Mouse (Mus musculus) spleen, embryonic (tissue): Measurements from ENCODE around the gene Fam243.

Experiments
- CTCF ChIA-PET: fragments of 350-600 bp; sonication (Branson Sonifier 250); formaldehyde crosslinking; loops from one replicate; lab custom pipeline; 2022; lab: Charles Lee

The Fam243 gene

DNA sequence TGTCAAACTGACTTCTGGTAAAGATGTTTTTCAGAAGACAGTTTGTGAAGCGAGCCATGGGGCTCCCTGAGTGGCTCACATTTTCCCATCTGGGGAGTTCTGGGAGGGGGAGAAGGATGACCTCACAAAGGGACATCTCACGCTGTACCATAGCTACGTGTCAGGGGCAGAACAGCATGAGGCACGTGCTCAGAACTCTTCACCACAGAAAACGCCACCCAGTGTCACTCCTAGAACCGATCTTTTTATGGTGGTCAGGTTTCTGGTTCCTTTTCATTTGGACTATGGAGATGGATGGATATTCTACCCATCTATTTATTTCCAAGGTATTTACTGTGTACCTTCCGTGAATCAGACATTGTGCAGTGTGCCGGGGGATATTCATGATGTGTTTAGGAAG is at the start of gene Fam243:
Fam243 (minus strand) TSS at position 101 of the 400 bp plus-strand sequence.
- CTCF ChIA-PET, result no interaction called here

DNA sequence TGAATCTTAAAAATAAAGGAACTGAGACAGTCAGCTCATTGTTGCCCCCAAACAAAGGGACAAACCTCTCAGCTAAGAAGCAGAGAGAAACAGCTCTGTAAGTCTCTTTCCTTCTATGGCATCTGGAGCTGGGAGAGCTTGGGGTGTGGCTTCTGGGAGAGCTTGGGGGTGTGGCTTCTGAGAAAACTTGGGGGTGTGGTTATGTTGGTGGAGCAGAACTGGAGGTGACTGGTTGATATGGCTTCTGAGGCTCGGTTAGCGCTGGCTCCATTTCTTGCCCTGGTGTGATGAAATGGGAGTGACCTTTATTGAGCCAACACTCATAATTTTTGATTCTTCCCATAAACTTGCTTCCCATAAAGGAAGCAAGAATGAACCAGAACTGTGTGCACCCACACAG is 48.0 kb upstream of the Fam243 start:
- CTCF ChIA-PET, result interaction anchor here (0.8 kb wide), 1 partner anchor 11 kb away, joined by 12 read pairs; no protein-coding TSS in a partner anchor

DNA sequence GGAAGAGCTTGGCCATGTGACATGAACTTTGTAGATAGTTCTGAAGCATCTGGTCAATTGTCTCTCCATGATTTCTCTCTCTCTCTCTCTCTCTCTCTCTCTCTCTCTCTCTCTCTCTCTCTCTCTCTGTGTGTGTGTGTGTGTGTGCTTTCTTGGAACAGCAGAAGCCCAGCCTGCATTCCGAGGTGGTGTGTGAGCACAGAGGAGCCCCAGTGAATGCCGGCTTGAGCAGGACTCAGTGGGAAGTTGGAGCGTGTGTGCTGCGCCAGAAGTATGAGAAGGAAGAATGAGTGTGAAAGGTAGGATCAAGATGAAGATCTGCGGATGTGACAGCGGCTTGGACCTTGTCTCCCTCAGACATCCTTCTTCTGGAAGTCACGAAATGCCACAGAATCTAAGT is 44.2 kb upstream of the Fam243 start:
- CTCF ChIA-PET, result no interaction called here

DNA sequence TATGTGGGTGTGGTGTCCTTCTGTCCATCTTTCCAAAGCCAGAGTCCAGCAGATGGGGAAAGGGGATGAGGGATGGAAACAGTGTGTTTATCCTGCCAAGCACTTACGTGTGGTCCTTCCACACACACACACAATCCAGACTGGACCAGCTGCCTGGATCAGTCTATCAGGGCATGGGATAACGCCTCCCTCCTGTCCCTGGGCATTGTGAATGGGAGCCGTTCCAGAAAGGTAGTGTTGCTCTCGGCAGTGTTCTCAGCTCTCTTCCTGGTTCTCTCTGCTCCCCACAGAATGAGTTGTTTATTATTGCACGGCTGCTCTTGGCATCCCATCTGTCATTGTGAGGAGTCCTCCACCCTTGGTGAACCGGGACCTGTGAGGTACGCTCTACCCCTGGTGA is 39.5 kb upstream of the Fam243 start:
- CTCF ChIA-PET, result no interaction called here

DNA sequence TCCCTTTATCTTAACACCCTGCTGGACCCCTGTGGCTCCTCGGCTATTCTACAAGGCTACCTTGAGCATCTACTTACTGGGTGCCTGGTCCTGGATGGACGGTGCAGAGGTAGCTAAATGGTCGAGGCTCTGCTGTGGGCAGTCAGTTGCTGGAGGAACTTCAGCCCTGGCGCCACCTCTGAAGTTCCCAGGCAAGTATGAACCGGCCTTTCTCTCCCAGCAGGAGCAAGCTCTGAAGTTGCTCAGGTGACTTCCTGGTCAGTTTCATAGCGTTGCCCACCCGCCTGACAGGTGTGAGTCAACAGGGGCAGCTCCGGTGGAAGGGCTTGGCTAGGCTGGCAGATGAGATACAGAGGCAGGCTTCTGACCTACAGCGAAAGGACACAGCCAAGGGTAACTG is 38.0 kb upstream of the Fam243 start, which contains the start of gene Kcne1:
Kcne1 (minus strand) TSS at position 240 of the 400 bp plus-strand sequence.
- CTCF ChIA-PET, result no interaction called here

DNA sequence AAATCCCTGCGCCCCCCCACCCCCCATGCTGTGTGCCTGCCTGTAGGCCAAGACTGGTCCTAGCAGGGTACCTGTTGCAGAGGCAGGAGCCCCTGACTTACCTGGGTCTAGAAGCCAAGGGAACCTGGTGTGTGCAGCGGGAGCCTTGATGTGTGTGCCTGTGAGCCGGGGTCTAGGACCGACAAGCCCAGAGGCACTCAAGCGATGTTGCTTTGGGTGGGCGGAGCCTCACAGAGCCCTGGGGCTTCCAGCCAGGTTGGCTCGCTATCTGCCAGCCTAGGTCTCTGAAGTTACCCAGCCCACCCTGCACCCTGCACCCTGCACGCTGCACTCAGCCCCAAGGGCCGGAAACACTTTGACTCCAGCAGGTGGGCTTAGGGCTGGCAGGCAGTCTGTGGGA is 37.5 kb upstream of the Fam243 start:
- CTCF ChIA-PET, result no interaction called here

DNA sequence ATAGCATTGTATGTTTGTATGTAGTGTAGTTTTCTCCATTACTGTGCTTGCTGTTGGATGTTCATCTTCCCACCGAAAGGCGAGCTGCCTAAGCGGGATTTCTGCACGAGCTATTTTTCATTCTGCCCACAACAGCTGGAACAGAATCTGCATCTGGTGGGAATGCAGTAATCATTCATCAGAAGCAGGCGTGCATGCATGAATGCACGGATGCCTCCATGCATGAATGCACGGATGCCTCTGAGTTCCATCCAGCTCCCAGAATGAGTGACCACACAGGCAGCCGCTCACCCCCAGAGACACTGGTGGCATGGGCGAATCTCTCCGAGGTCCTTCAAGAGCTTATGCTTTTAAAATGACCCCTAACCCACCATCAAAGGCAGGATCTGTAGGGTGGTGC is 36.3 kb upstream of the Fam243 start:
- CTCF ChIA-PET, result no interaction called here

DNA sequence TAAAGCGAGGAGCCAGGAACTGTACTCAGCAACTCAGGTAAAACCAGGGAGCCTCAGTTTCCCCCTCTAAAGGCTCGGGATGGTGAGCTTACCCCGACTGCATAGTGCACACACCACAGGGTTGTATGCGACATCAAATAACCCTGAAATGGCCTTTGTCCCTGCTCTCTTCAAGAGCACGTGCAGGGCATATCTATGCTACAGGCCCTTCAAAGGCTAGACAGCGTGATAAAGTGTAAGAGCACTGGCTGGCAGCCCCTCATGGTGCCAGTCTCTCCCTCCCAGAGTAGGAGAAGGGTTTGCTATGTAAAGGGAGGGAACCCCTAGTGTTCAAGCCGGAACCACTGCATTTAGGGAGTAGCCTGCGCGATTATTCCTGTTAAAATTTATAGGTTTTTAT is 35.8 kb upstream of the Fam243 start:
- CTCF ChIA-PET, result no interaction called here

DNA sequence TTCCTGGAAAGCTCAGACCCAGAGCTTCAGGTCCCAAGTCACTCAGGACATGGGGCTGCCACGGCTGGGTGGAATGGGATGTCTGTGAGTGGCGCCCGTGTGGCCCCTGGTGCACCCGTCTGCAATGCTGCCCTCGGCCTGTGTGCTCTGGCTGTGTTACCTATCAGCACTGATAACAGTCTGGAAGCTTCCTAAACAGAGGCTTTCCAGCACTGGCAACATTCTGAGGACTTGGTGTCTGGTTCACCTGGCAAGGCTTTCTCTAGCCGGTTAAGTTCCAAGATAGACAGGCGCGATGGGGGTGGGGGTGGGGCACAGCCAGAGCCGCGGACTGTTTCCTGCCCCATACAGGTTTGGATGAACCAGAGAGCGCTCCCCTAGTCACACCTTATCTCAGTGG is 34.7 kb upstream of the Fam243 start:
- CTCF ChIA-PET, result no interaction called here

DNA sequence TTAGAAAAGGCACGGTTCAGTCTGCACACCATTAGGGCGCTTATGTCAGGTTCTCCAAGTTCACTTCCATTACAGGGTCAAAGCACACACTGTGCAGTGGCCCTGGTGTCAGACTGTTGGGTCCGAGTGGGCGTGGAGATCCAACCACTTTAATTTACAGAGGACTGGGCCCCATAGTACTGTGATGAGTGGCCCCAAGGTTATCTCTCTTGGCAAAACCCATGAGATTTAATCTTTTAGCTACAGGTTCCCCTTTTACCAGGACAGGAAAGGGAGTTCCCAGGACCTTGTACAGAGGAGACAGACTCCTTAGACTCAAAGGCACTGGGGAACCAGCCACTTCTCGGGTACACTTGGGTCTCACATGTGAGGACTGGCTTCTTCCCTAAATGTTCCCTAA is 34.1 kb upstream of the Fam243 start:
- CTCF ChIA-PET, result no interaction called here

DNA sequence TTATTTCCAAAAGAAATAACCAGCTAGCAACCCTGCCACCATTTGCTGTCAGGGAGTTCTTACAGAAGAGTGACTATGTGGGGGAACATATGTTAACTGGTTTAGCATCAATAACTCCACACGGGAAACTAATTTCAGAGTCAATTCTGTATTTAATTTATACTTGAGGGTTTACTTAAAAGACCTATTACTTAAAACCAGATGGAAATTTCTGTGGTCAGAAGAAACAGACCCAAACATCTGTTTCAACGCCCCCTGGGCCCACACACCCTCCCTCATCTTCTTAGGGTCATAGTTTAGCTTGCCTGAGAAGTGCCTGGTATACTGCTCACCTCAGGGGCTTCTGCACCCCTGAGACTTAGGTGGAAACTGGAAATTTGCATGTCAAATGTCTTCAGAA is 32.7 kb upstream of the Fam243 start:
- CTCF ChIA-PET, result no interaction called here

DNA sequence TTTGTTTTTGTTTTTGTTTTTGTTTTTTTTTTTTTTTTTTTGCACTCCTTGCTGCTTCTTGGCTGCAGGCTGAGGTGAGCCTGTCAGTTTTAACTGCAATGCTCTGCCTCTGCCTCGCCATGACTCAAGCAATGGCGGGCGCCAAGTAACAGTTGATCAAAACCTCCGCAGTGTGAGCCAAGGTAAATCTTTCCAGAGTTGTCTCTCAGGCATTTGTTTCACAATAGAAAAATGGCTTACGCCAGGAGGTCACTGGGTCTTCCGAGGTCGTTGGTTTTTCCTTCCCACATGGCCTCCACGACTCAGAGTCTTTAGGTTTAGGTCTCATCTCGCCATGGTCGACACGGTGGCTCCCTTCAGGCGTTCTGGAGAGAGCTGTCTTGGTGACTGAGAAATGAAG is 32.1 kb upstream of the Fam243 start:
- CTCF ChIA-PET, result no interaction called here

DNA sequence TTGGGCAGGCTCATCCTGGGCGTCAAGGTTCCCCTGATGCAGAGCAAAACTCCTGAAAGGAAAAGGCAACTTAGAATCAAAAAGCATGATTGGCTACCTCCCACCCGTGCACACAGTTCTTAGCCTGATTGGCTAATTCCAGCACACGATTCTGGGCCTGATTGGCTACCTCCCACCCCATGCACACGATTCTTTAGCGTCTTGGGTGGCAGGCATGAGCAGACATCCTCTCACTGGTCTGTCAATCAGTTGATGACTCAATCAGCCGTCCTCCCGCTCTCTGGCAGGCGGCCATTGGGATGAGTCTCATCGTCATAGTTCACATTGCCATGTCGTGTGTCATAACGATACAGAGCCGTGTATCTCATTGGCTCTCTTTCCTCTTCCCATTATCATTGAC is 27.7 kb upstream of the Fam243 start:
- CTCF ChIA-PET, result no interaction called here

DNA sequence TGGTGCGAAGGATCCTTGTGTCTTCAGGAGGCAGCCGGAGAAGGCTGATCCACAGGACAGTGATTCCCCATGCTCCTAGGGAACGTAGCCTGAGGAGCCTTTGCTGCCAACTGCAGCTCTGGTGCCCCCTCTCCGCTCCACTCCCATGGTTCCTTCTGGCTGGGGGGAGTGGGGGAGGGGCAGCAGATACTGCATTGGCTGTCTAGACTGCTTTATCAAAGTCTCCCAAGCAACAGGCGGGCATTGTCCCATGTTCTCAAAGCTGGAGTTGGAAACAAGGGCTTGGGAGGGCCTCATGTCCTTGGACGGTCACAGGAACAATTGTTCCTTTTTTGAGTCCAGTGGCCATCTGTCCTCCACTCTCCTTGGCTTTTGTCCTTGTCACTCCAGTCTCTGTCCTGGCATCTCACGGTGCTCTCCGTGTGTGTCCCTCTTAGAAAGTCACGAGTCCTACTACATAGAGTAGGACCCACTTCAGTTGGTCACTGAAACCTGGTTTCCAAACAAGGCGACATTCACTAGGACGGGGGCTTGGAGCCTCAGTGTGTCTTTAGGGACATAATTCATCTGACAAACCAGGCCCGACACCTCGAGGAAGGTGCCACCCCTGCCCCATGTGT is 25.2 kb upstream of the Fam243 start:
- CTCF ChIA-PET, result no interaction called here

DNA sequence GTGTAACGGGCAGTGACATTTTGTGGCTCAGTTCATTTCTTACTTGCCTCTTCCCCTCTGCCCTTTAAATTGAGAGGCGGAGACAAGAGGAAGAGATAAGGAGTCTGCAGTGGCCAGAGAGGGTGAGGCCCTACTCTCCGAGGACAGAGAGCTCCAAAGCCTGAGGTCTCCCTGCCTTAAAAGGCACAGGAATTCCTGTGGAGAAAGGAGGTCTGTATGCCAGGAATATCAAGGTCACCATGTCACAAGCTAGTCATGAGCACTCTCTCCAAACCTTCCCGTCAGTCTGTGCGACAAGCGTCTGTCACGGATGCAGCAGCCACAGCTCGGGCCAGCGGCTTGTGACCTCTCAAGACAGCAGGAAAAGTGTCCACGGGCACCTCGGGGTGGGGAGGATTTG is 23.9 kb upstream of the Fam243 start:
- CTCF ChIA-PET, result no interaction called here

DNA sequence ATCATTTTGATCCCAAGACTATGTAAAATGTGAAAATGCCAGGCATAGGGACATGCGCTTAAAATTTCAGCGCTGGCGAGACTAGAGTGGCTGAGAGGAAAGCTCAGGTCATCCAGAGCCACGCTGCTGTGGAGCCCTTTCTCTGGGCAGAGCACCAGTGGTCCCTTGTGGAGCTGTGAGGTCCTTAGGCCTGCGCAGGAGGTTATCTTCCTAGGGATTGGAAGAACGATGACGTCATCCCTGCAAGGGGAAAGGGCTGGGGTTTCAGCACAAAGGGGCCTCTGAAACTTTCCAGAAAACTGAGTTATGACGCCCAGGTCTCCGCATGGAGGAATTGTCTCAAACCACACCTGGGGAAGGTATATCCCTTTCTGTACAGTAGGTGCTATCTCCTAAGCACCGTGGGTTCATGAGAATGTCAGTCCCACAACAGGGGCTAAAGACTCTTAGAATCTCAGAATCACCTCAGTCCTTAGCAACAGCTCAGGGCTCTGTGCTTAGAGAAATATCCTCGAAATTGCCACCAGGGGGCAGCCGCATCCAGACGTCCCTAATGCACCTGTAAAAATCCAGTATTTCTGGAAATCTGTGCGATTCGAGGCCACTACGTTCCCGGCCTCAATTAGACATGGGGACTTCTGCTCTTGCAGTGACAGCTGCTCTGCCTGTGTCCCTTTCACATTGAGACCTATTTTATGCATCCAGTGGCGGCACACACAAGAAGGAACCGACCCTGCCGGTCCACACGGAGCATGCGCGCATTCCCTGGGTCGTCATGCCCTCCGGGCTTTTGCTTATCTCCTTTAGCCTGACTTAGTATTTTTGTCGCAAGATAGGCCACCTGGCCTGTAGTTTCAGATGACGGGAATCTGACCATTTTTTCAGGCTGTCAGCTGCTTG is 19.6 kb upstream of the Fam243 start:
- CTCF ChIA-PET, result interaction anchor here (0.6 to 1.0 kb wide), 4 partner anchors 11 to 442 kb away, joined by 3 to 12 read pairs (median 3); no protein-coding TSS in a partner anchor

DNA sequence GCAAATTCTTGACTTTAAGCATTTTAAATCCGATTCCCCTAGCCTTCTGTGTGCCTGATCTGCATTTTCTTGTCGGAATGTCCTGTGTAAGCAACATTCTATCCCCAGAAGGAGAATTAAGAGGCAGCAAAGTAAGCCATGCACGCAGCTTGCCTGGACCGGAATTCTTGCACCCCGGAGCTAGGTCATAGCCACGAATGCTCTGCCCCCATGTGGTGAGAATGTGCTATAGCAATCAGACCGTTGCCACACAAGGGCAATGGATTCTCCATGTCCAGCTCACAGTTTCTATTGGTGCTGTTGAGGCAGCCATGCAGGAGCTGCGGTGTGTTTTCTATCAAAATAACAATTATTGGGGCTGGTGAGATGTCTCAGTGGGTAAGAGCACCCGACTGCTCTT is 15.0 kb upstream of the Fam243 start:
- CTCF ChIA-PET, result interaction anchor here (1.2 kb wide), 1 partner anchor 17 kb away, joined by 4 read pairs; no protein-coding TSS in a partner anchor

DNA sequence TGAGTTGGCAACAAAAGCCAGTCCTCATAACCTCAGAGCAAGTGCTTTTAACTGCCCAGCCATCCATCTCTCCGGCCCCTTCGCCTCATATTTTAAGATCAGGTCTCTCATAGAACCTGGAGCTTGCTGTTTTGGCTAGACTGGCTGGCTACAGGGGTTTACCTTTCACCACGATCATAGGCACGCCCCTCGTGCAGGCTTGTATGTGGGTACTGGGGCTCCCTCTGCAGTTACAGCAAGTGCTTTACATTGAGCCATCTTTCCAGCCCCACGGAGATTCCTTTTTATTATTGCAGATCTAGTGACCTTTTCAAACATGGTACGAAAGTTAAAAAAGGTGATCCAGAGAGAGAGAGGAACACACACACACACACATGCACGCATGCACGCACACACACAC is 13.4 kb upstream of the Fam243 start:
- CTCF ChIA-PET, result no interaction called here

DNA sequence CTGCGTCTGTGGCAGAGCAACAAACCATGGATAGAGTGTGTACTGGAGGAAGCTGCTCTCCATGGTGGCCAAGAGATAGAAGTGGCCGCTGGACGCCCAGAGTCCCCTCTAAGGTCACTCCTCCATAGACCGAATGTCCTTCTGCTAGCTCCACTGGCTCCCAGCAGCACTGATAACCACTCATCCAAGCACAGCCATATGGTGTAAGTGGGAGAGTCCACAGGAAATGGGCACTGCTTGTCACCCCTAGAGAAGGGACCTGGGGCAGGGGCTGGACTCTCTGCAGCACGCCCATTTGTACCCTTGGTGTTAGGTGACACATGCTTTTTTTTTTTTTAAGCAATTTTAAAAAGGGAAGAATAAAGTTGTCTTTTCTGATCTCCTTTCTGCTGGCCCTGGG is 9.7 kb upstream of the Fam243 start:
- CTCF ChIA-PET, result interaction anchor here (0.5 kb wide), 1 partner anchor 45 kb away, joined by 4 read pairs; no protein-coding TSS in a partner anchor

DNA sequence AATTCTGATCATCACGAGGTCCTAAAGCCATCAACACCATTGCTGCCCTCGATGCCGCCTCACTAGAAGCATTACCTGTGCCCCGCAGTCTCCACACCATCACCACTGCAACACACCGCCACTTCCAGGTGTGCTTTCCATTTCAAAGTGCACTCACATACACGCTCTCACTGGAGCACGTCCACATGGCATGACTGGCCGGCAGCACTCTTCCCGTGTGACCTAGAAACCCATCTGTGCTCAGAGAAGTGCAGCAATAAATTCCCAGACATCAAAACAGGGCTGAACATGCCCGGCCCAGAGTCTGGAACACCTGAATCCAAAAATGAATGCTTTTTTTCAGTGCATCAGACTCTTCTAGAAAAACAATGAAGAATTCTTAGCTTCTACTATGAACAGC is 6.7 kb upstream of the Fam243 start:
- CTCF ChIA-PET, result no interaction called here

DNA sequence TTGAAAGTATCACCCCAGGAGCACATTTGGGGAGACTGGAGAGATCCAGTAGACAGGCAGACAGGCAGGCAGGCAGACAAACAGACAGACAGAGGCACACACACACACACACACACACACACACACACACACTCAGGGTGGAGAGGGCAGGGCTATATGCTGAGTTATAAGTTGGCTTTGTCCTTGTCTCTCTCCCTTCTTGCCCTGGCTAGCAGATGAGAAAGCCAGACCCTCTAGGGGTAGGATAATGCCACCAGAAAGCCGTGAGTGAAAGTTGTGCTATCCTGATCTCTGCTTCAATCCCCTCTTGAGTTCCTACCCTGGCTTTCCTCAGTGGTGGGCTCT is 3.8 kb upstream of the Fam243 start:
- CTCF ChIA-PET, result no interaction called here

DNA sequence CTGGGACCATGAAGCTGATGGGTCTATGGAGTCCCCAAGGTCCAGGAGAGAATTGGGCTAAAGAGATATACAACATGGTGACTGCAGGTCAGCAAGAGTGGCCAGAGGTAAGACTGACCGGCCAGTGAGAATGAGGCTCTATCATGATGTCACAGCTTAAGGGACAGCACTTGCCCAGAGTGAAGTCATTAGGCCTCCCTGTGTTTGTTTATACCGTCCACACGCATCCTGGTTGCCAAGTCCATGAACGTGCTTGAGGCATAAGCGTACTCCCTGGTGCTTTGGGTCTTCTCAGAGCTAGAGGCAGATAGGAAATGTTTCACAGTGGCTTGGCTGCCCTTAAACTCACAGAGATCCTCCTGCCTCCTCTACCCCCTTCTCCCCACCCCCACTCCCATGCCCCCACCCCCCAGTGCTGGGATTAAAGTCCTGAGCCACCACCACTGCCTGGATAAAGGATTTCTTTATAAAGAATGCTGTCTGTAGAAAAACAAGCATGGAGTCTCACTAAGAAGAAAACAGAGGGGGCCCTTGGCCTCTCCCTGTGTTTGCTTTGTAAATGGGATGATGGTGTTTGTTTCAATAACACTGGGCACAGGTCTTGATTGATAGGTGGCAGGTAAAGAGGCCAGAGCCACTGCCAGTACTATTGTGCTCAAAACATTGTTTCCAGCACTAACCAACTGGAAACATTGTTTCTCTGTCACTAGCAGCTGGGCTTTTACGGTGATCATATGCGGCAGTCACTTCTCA is 3.2 kb upstream of the Fam243 start:
- CTCF ChIA-PET, result no interaction called here
